Mouse (Mus musculus) cerebellum, adult 2 months (tissue): ENCODE data around the gene Dio3. TPM values are rescaled to one million over a fixed set of nuclear protein-coding genes. Genes with fewer than 3 reads are reported as not detected.

Source experiments
- DNase-seq, 2 experiments: peaks; one replicate each; pipeline ENCODE4 v3.0.0; 2021
- H3K27ac ChIP-seq: fragments of 200-500 bp; 2 replicates; pipeline ENCODE4 v1.5.1; 2012; ENCODE audit warnings: low read length, control low read depth, inconsistent platforms; ENCODE audit not compliant: insufficient read depth
- H3K27me3 ChIP-seq: fragments of 200-500 bp; 2 replicates; pipeline ENCODE4 v1.6.1; 2012; ENCODE audit warnings: inconsistent platforms, mild to moderate bottlenecking, low read length, moderate library complexity; ENCODE audit not compliant: control insufficient read depth, insufficient read depth
- H3K4me1 ChIP-seq: fragments of 200-500 bp; 2 replicates; pipeline ENCODE4 v1.6.1; 2011; ENCODE audit warnings: low read length; ENCODE audit not compliant: control insufficient read depth, insufficient read depth
- H3K4me3 ChIP-seq: fragments of 200-500 bp; replicated peaks from 2 replicates; pipeline ENCODE3; 2011; ENCODE audit warnings: mild to moderate bottlenecking, low read depth, low read length, control low read depth; ENCODE audit not compliant: insufficient read depth
- CTCF ChIP-seq: fragments of 200-500 bp; IDR thresholded peaks from 2 replicates; pipeline ENCODE4 v1.5.1; 2011; ENCODE audit warnings: low read depth, mild to moderate bottlenecking, control low read depth, low read length, moderate library complexity, borderline replicate concordance; ENCODE audit not compliant: insufficient read depth
- POLR2A ChIP-seq: fragments of 200-500 bp; IDR thresholded peaks from 2 replicates; pipeline ENCODE4 v1.6.1; 2011; ENCODE audit warnings: low read length, control low read depth, borderline replicate concordance; ENCODE audit not compliant: insufficient read depth
- WGBS: fragments of 180-500 bp; shearing (Covaris S2); methylation state at CpG from one replicate; pipeline ENCODE4 v1.1.7; 2018; 5-methylcytosine and 5-hydroxymethylcytosine counted together
- polyA plus RNA-seq: library from polyadenylated mRNA; depleted of rRNA; stranded (reverse); fragments of >200 nt; gene quantifications from 2 replicates; pipeline ENCODE4 v1.2.3, GENCODE M21; 2012

Dio3 gene
- polyA plus RNA-seq, 1 experiment = 0.31 TPM

GRCm38 (mm10) chr12:110245461-110245860 is 33.4 kb upstream of the Dio3 start:
- Histone ChIP-seq H3K27me3 (no peaks in the 10 kb centered on the region), H3K4me1 (no peaks in the 10 kb centered on the region), H3K4me3 (no peak overlapping the region), H3K27ac (no peak overlapping the region)
- no peak for DNase-seq
- WGBS = 93% methylated on average over 4 of the region's 4 CpGs
- TF ChIP-seq CTCF = no peak
- TF ChIP-seq POLR2A = no peak

DNA sequence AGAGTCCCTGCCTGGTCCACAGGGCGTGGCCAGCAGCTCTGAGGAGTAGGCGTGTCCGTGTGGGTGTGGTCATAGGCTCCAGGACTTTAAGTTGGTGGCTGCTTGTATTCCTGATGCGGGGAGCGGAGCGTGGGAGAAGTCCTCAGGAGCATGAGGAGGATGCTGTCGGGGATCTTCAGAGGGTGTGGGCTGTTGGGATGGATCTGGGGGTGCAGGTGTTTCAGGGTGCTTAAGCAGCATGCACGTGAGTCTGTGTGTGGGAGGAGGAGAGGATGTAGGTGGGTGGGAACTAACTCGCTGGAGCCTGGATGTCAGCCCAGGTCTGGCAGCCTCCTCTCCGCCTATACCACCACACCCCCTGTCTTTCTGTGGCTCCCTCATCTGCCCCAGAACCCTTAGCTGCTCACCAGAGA is 26.7 kb upstream of the Dio3 start:
- Histone ChIP-seq H3K4me1 (no peaks in the 10 kb centered on the region), H3K4me3 (no peak overlapping the region), H3K27ac (no peak overlapping the region), H3K27me3 (no peaks in the 10 kb centered on the region)
- TF ChIP-seq POLR2A (no peak), CTCF (no peak)
- DNase-seq = no peak
- WGBS = 34% methylated on average over 10 of the region's 10 CpGs

- TF ChIP-seq POLR2A (no peak), CTCF (no peak)
- 33% methylated on average over 10 of the region's 10 CpGs for WGBS
- Histone ChIP-seq H3K27me3 (no peaks in the 10 kb centered on the region; the same call in 1 of the 2 replicates), H3K4me1 (no peaks in the 10 kb centered on the region), H3K4me3 (no peak overlapping the region), H3K27ac (no peak overlapping the region)
- no peak for DNase-seq
These were observed 23.1 kb upstream of the Dio3 start for GRCm38 (mm10) chr12:110255731-110256130.

DNA sequence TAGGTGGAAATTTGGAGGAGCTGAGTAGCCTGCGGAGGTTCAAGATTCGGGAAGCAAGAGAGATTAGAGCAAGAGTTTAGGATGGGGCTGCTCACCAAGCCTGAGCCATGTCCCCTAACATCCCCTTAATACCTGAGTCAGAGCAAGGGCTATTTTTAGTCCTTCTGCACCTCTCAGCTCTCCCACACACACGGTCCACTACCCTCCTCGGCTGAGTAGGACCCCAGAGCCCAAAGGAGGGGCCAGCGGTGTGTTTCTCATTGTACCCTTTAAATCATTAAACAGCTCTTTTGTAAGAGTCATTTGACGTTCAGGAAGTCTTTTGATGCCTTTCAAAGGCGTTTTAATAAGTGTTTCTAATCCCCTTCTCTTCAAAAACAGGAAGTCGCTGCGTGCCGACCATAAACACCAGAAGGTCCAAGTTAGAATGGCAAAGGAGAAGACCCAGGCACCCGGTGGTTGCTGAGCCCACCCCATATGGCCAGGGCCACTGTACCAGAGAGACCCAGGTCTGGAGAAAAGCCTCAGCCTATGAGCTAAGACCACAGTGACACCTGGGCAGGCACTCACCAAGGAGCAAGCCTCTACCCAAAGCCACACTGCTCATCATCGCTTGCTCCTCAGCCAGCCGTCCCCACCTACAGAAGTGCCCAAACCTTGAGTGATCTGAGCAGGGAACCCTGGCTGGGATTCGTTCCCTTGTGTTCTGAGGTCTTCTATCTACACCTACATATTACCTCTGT is 22.2 kb upstream of the Dio3 start:
- Histone ChIP-seq H3K27me3 (no peaks in the 10 kb centered on the region; the same call in 1 of the 2 replicates), H3K4me1 (no peaks in the 10 kb centered on the region), H3K4me3 (no peak overlapping the region), H3K27ac (no peak overlapping the region)
- 56% methylated on average over 14 of the region's 14 CpGs for WGBS
- DNase-seq = no peak
- TF ChIP-seq CTCF (no peak), POLR2A (no peak)

DNA sequence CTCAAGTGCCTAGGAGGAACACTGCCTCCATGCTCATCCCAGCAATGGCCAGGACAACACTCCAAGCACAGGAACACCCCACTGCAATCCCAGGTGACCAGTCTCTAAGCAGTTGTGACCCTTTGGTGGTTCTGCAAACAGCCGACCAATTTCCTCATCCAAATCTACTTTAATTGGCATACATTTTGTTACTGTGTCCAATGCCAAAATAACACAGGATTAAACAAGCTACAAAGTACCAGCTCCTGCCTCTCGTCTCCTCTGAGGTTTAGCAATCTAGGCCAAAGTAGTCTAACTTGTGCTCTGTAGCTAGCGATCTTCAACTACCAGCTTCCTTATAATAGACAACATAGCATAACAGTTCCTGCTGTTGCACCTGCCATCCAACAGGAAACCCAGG is 10.6 kb upstream of the Dio3 start:
- no peak for DNase-seq
- Histone ChIP-seq H3K4me1 (no peaks in the 10 kb centered on the region), H3K27me3 (no peaks in the 10 kb centered on the region), H3K4me3 (no peak overlapping the region), H3K27ac (no peak overlapping the region)
- TF ChIP-seq POLR2A (no peak), CTCF (no peak)
- 38% methylated on average over 3 of the region's 3 CpGs for WGBS

GRCm38 (mm10) chr12:110269686-110270085 is 9.2 kb upstream of the Dio3 start:
- H3K4me1 ChIP-seq = no peaks in the 10 kb centered on the region
- WGBS = 40% methylated on average over 4 of the region's 4 CpGs
- no peak overlapping the region for H3K4me3 ChIP-seq
- DNase-seq = no peak
- TF ChIP-seq POLR2A (no peak), CTCF (no peak)
- H3K27me3 ChIP-seq = no peaks in the 10 kb centered on the region; the same call in 1 of the 2 replicates
- H3K27ac ChIP-seq = no peak overlapping the region

- 50% methylated on average over 1 of the region's 1 CpGs for WGBS
- TF ChIP-seq POLR2A = no peak
- TF ChIP-seq CTCF = no peak
- peaks cover 3% of the 10 kb centered on the region; the same call in 1 of the 2 replicates for H3K27me3 ChIP-seq
These were observed 2.8 kb upstream of the Dio3 start for GRCm38 (mm10) chr12:110276034-110276433.

GRCm38 (mm10) chr12:110277259-110277964 is 1.5 kb upstream of the Dio3 start:
- H3K4me3 ChIP-seq = no peak overlapping the region
- peaks cover 3% of the 10 kb centered on the region; the same call in 1 of the 2 replicates for H3K27me3 ChIP-seq
- WGBS = 4% methylated on average over 33 of the region's 33 CpGs
- no peak overlapping the region for H3K27ac ChIP-seq
- TF ChIP-seq POLR2A = no peak
- TF ChIP-seq CTCF = no peak
- no peak for DNase-seq
- H3K4me1 ChIP-seq = no peaks in the 10 kb centered on the region

More at GRCm38 (mm10) chr12:110276034-110276433, 2.8 kb upstream of the Dio3 start:
- no peak overlapping the region for H3K27ac ChIP-seq
- no peak for DNase-seq
- H3K4me1 ChIP-seq = no peaks in the 10 kb centered on the region
- H3K4me3 ChIP-seq = no peak overlapping the region
